Mouse (Mus musculus) embryonic fibroblast, embryonic 13.5 days (primary cell): Measurements from ENCODE around the gene Cask. TPM values are rescaled to one million over a fixed set of nuclear protein-coding genes. Genes with fewer than 3 reads are reported as not detected.

Experiments used
- H3K27ac ChIP-seq: 2 replicates; pipeline ENCODE4 v1.5.1; 2012; ENCODE audit warnings: low read length, control low read depth, inconsistent platforms; ENCODE audit not compliant: insufficient read depth
- H3K4me1 ChIP-seq: 2 replicates; pipeline ENCODE4 v1.6.1; 2011; ENCODE audit warnings: low read length; ENCODE audit not compliant: control insufficient read depth, insufficient read depth
- H3K4me3 ChIP-seq: 2 replicates; pipeline ENCODE4 v1.5.1; 2011; ENCODE audit warnings: mild to moderate bottlenecking, control low read depth, low read length; ENCODE audit not compliant: insufficient read depth
- CTCF ChIP-seq: IDR thresholded peaks from 2 replicates; pipeline ENCODE4 v1.5.1; 2011; ENCODE audit warnings: mild to moderate bottlenecking, control low read depth, low read length, moderate library complexity, borderline replicate concordance; ENCODE audit not compliant: insufficient read depth
- POLR2A ChIP-seq: IDR thresholded peaks from 2 replicates; pipeline ENCODE4 v1.6.1; 2011; ENCODE audit warnings: low read depth, mild to moderate bottlenecking, control low read depth, low read length, moderate library complexity
- polyA plus RNA-seq: library from polyadenylated mRNA; stranded (reverse); fragments of >200 nt; gene quantifications from 2 replicates; pipeline ENCODE4 v1.2.4, GENCODE M21; 2011; ENCODE audit warnings: low read depth; ENCODE audit not compliant: missing spikeins, insufficient read length

The Cask gene
- polyA plus RNA-seq, result 137 and 139 TPM in 2 replicates

DNA sequence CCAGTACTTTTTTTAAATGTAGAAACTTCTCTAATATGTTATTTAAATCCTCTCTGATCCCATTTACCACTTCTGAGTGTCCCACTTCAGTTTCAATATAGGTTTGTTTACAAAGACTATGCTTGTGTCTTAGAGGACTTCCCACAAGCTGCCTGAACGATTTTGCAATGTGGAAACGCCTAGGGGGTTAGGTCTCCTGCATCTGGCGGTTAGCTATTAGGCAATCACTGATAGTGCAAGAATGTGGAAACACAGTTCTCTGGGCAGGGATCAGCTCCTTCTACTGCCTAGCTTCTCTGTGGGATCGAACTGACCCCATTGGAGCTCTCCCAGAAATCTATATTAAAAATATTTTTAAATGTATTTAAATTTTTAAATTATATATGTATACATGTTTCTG is at the start of gene Cask:
Gene Cask, minus strand, starts transcription at position 83 of the 400 bp plus-strand sequence.
- no peak within 1 kb of the TSS for H3K4me3 ChIP-seq
- no peak for TF ChIP-seq POLR2A
- no peak for TF ChIP-seq CTCF
- no peaks in the 10 kb centered on the region for H3K4me1 ChIP-seq
- H3K27ac ChIP-seq, result no peak within 1 kb of the TSS

DNA sequence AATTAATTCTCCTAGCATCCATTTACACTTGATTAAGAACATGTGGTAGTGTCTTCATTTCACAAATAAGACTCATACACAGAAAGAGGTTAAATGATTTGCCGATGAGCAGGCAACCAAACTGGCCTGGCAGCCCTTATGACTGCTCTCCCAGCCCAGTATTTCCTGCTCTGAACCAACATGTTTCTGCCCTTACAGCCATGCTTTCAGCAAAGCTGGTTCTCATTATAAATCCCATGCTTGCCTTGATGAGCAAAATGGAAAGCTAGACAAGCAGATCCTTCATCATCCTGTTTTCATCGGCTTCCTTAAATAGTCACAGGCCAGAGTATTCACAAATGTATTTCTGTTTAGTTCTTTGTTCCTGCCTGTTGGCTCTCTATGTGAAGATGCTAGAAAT is 38.8 kb upstream of the Cask start:
- H3K4me1 ChIP-seq, result no peaks in the 10 kb centered on the region
- H3K27ac ChIP-seq, result no peak overlapping the region
- no peak overlapping the region for H3K4me3 ChIP-seq
- TF ChIP-seq POLR2A (no peak), CTCF (no peak)

DNA sequence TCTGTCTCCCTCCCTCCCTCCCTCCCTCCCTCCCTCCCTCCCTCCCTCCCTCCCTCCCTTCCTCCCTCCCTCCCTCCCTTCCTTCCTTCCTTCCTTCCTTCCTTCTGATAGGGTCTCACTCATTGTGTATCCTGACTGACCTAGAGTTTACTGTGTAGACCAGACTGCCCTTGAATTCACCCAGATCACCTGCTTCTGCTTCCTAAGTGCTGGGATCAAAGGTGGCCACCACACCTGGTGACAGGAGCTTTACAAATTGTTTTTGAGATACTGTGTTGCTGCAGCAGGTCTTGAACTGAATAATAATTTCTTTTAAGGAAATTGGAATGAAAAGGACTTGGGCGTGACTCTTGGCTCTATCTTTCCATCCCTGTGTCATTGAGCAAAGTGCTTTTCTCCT is 33.2 kb upstream of the Cask start:
- no peak for TF ChIP-seq POLR2A
- TF ChIP-seq CTCF, result no peak
- Histone ChIP-seq H3K4me3 (no peak overlapping the region), H3K4me1 (no peaks in the 10 kb centered on the region), H3K27ac (no peak overlapping the region)

DNA sequence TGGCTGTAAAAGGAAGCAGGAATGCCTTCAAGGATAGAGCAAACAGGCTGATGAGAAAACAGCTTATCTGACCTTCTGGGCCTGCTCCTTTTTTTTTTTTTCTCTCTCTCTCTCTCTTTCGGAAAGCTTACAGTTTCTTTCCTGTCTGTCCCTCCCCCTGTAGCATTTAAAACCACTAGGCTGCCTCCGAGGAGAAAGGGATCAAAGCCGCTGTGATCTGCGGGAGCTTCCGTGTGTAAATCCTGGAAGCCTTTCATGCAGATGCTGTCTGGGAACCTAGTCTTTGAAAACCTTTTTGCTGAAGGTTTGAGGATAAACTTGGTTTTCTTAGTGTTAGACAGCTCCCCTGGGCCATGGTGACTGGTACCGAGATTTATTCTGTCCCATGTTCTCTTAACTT is 30.8 kb upstream of the Cask start:
- H3K27ac ChIP-seq, result no peak overlapping the region
- H3K4me3 ChIP-seq, result no peak overlapping the region
- TF ChIP-seq POLR2A, result no peak
- H3K4me1 ChIP-seq, result no peaks in the 10 kb centered on the region

DNA sequence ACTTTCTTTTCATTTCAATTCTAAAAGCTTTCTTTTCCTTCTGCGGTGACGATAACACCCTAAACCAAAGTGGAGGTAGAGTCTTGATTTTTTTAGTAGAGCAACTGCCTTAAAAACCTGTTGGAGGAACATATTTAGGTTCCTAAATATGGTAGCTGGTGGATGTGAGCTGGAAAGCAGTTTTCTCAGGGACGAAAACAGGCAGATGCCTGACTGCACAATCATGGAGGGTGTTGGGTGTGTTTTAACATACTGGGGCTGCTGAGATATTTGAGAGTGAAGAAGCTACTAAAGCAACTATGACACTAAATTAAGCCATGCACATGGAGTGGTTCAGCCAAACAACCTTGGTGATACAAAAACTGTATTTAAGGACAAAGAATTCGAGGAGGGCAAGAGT is 9.0 kb upstream of the Cask start:
- H3K4me3 ChIP-seq, result no peak overlapping the region
- H3K27ac ChIP-seq, result no peak overlapping the region
- TF ChIP-seq CTCF (no peak), POLR2A (no peak)
- H3K4me1 ChIP-seq, result no peaks in the 10 kb centered on the region

DNA sequence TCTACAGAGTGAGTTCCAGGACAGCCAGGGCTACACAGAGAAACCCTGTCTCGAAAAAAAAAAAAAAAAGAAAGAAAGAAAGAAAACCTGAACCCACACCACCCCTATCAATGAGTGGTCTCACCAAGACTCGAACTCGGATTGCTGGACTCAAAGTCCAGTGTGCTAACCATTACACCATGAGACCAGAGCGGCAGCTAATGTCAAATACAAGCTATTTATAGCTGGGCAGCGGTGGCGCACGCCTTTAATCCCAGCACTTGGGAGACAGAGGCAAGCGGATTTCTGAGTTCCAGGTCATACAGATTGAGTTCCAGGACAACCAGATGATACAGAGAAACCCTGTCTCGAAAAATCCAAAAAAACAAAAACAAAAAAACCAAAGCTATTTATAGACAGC is 7.9 kb upstream of the Cask start:
- H3K4me3 ChIP-seq, result no peak overlapping the region
- TF ChIP-seq POLR2A, result no peak
- no peak for TF ChIP-seq CTCF
- H3K27ac ChIP-seq, result no peak overlapping the region
- H3K4me1 ChIP-seq, result no peaks in the 10 kb centered on the region

DNA sequence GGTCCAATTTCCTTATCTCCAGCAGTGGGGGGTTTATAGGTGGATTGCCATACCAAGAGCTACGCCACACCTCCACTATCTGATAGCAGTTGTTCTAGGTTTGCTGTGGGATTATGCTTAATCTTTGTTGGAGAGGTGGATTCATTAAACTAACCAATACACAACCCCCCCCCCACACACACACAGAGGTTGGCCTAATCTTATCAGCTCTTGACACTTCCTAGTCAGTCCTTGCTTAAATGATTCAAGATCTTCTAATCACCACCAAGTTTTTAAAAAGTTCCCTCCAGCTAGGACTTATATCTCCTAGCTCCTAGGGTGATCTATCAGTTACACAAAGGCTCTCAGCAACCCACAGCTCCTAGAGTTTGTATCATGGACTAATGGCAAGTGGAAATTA is 2.7 kb downstream of the Cask start:
- no peak overlapping the region for H3K4me3 ChIP-seq
- no peak for TF ChIP-seq CTCF
- TF ChIP-seq POLR2A, result no peak
- H3K27ac ChIP-seq, result no peak overlapping the region
- no peaks in the 10 kb centered on the region for H3K4me1 ChIP-seq

DNA sequence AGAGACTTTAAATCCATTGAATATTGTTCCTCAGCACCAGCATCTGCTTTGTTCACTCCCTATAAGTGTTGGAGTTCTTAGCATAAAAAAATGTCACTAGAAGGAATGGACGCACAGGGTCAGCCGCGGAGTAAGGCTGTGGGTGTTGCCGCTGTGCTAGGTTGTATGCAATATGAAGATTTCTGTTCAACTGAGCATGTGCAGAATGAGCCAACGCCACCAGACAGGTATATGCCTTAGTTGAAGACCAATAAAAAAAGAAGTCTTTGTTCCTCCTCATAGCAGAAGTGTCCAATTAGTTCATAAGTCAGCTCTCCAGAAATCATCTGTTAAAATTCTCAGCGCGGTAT is 3.7 kb downstream of the Cask start:
- H3K27ac ChIP-seq, result peak overlapping the region; percentile 84

DNA sequence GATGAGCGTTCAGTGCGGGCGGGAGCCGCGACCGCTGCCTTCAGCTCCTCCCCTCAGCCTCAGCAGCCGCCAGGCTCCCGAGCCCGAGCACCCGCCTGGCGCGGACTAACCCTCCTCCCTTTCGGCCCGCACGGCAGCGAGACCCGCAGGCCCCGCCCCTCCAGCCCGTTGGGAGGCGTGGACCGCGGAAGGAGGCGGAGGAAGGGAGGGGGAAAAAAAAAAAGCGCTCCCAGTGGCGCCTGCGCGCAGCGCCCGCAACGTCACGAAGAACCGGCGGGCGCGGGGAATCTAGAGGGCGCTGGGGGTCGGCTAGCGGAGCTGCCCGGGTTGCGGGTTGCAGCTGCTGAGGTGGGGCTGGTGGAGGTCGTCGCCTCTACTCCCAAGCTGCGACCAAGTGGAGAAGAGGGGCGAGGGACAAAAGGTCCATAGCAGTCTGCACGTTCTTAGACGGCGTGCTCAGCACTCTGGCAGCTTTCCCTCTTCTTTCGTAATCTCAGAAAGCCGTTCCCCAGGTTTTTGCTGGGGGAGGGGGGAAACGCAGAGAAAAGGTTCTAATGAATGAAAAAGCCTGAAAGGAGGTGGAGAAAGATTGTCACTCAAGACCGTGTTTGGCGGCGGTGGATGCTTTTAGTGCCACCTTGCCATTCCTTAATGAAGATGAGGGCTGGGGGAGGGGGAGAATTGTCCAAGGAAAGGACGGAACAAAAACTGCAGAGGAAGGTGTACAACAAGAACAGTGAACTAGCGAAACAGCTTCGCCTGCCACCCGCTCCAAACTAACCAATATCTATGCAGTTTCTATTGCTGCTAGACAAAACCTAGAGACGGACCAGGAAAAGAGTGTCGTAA is 4.3 kb downstream of the Cask start:
- Histone ChIP-seq H3K4me3 (peak overlapping the region; percentile 88), H3K27ac (peak overlapping the region; percentile 84), H3K4me1 (no peaks in the 10 kb centered on the region)
- TF ChIP-seq CTCF (no peak), POLR2A (peak; percentile 40)

More for the DNA sequence above, 3.7 kb downstream of the Cask start:
- Histone ChIP-seq H3K4me1 (no peaks in the 10 kb centered on the region), H3K4me3 (peak overlapping the region; percentile 69)
- TF ChIP-seq CTCF (no peak), POLR2A (no peak; the same call in 1 of the 2 replicates)

DNA sequence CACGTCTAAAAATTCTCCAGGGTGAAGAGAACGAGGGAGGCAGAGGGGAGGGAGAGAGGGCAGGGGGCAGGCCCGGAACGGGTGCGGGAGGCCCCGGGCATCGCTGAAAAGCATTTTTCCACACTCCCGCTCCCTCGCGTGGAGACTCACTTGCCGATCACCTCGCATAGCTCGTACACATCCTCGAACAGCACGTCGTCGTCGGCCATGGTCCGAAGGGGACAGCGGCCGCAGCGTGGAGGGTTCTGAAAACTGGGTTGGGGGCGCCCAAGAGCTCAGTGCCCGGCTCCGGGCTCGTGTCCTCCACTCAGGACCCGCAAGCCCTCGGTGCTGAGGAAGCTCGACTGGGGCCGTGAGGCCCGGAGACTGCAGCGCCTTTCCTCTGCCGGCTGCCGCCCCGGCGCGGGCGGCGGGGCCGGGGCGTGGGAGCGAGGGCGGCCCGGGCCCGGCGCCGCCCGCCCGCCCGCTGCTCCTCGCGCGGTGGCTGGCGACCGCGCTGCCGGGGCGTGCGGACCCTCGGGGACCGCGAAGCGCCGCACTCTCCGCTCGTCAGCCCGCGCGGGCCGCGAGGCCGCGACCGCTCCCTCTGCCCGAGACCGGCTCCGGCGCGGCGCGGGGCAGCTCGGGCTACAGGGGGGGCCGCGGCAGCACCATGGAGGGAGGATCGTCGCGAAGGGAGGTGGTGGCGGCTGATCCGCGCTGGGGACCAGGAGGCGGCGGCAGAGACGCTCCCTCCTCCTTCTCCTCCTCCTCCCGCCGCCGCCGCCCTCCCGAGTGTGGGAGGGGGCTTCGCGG is 5.1 kb downstream of the Cask start:
- TF ChIP-seq POLR2A, result 0 out of 2 replicates have a peak, but pooled peaks have one; percentile 61
- TF ChIP-seq CTCF, result no peak
- H3K4me3 ChIP-seq, result peak overlapping the region; percentile 88
- peak overlapping the region; percentile 71 for H3K27ac ChIP-seq
- no peaks in the 10 kb centered on the region for H3K4me1 ChIP-seq
